Mouse (Mus musculus) adipocyte (in vitro differentiated cells): Measurements from ENCODE around the gene Ankrd17.

ENCODE experiments used
- DNase-seq: peaks from one replicate; pipeline ENCODE4 v3.0.0-alpha.2; 2016; ENCODE audit warnings: low spot score

The Ankrd17 gene

GRCm38 (mm10) chr5:90366121-90367066 is at the start of gene Ankrd17:
TSS of gene Ankrd17 (minus strand) at chr5:90366577.
- peak; percentile 97 for DNase-seq

- DNase-seq, result no peak
Observed at GRCm38 (mm10) chr5:90414925-90415295, 48.5 kb upstream of the Ankrd17 start.

- DNase-seq, result peak; percentile 75
Observed at GRCm38 (mm10) chr5:90414142-90414924, 48.0 kb upstream of the Ankrd17 start.

GRCm38 (mm10) chr5:90405210-90405609 is 38.8 kb upstream of the Ankrd17 start:
- peak; percentile 46 for DNase-seq

DNA sequence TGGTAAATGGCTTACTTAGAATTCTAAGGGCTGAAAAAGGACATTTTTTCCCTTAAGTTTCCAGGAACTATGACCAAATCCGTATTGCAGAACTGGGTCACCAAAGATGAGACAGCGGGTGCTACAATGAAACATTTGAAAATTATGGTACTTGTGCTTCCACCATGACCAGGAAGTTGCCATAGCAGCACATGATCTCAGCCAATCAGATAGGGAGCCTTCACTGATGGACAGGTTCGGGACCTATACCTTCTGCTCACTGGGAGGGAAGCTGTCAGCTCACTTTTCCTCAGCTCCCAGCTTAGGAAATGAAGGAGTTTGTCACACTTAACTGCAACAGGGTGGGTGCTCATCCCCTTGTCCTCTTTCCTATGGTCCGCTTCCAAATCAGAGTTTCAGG is 30.4 kb upstream of the Ankrd17 start:
- DNase-seq, result no peak

- no peak for DNase-seq
Observed at GRCm38 (mm10) chr5:90394322-90394721, 27.9 kb upstream of the Ankrd17 start.

DNA sequence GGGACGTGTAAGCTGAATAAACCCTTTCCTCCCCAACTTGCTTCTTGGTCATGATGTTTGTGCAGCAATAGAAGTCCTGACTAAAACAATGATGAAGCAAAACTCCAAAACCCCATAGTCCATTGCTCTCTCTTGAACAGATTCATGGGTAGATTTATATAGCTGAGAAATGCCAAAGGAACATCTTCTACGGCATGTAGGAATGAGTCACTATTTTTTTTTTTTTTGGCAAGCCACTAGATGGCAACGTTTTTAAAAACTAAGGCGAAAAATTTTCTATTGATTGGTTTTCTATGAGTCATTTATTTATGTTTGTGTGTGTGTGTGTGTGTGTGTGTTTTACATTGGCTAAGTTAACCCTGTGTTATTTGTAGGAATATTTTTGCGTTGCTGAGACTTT is 27.4 kb upstream of the Ankrd17 start:
- DNase-seq, result no peak

DNA sequence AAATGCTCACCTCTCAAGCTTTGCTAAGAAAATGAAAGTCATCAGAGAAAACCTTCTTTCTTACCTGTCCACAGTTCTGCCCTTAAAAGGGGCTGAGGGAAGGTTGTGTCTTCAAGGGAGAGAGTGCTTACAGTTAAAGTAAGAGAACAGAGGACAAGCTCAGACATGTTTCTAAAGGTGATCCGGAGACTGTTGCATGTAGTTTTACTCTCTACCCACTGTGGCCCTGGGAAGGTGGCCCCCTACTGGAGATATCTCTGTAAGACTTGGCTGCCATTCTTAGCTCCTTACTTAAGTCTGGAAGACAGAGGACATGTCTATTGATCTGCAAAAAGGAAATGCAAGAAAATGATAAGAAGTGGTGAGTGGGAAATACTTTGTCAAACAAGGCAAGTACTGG is 16.7 kb upstream of the Ankrd17 start:
- no peak for DNase-seq

DNA sequence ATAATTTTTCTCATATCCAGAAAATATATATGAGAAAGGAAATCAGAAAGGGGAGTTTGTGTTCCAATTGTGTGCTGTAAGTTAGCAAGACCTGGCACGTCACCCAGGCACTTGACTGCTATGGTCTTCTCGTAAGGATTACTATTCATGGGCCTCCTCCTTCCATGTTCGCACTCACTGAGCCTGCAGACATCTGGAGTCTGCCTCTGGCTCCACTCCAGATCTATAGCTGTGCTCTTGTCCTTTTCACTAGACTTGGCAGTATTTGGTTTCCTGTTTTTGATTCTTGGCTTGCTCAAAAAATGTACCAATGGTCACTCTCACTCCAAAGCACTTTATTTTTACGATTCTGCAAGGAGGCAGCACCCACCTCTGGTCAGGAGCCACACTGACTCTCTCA is 15.1 kb upstream of the Ankrd17 start:
- DNase-seq, result peak; percentile 71

DNA sequence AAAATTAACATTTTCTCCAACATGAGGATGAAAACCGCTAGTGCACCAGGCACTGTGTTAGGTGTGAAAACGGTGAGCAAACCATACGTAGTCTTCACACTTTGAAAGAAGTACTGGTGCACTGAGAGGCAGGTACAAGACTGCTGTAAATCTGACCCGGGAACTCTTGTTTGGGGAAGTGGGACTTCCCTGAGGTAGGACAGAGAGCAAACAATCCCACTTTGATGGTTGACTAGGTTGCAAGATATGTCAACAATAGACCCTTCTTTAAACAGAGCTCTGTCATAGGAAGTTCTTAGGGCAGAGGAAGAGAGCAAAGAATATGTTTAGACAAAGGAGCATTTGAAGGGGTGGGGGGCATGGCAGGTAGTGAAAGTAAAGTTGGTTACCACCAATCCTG is 7.3 kb upstream of the Ankrd17 start:
- no peak for DNase-seq

DNA sequence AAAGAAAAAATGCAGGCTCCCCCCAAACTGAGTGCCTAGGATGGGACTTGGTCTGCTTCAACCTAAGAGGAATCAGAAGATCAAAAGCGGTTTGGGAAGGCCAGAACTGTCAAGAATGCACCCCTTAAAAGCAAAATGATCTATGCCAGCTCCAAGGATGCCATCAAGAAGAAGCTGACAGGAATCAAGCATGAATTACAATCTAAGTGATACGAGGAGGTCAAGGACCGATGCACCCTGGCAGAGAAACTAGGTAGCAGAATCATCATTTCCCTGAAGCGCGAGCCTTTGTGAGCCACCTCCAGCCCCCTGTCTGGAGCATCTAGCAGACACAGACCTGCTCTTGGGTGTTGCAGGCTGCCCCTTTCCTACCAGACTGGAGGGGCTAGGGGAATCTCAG is 4.0 kb upstream of the Ankrd17 start:
- DNase-seq, result no peak

GRCm38 (mm10) chr5:90367067-90367303 is 608 bp upstream of the Ankrd17 start, which contains the start of gene Gm9958:
TSS of gene Gm9958 (plus strand) at chr5:90367204.
- no peak for DNase-seq

- peak; percentile 57 for DNase-seq
Observed at GRCm38 (mm10) chr5:90365141-90365951, 1.0 kb downstream of the Ankrd17 start.

GRCm38 (mm10) chr5:90364526-90364925 is 1.9 kb downstream of the Ankrd17 start:
- DNase-seq, result peak; percentile 97

- DNase-seq, result no peak
Observed at GRCm38 (mm10) chr5:90355824-90356223, 10.6 kb downstream of the Ankrd17 start.

- no peak for DNase-seq
Observed at GRCm38 (mm10) chr5:90353552-90354317, 12.6 kb downstream of the Ankrd17 start.

DNA sequence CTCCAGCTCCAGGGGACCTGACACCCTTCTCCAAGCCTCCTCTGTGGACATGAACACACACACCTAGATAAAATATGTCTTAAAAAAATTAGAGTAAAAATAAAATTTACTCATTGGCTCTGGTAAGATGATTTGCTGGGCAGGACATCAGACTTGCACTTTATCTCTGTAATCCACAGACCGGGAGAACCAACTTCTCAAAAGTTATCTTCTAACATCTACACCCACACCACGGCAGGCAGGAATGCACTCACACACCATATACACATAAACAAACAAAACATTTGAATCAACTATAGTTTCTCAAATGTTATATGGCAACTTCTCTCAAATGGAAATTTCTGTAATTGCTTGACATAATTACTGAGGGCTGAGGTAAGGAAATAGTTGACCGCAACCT is 19.5 kb downstream of the Ankrd17 start:
- no peak for DNase-seq

DNA sequence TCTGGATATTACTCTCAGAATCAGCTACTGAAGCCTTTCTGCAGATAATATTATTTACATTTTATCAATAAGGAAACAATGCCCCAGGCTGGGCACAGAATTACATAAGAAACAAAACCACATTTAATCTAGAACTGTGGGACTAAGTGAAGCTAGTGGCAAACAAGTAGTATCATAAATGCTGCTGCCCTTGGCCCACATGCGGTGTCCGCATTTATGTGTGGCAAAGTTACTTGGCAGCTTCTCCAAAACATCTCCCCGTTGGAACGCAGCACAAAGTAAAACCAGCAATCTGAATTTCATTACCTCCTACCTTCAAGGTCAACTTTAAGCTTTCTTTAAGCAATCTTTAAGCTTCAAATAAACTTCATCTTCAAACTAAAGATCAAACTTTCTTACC is 25.5 kb downstream of the Ankrd17 start:
- DNase-seq, result peak; percentile 78

DNA sequence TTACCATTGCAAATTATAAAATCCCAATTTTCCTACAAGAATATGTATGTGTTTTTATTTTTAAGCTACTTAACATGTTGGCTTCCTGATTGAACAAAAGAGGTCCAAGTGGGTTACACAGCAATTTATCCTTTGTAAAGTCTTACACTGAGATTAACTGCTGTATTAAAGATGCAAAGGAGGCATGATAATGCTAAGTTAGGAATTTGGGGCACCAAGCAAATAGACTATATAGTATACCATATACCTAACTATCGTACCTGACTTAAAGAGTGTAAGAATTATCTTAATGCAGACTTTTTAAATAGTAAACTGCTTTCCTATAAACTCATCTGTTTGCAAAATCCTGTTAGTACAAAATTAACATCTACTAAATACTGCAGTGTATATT is 26.4 kb downstream of the Ankrd17 start:
- DNase-seq, result no peak

GRCm38 (mm10) chr5:90339129-90339952 is 27.0 kb downstream of the Ankrd17 start:
- DNase-seq, result peak; percentile 90
